Mouse (Mus musculus): ENCODE measurements around the gene 4933409G03Rik. TPM values are rescaled to one million over a fixed set of nuclear protein-coding genes. Genes with fewer than 3 reads are reported as not detected.
"Not testable (repeated sequence)": the region's sequence is repeated elsewhere in the genome, so short reads cannot be mapped to it uniquely, and the experiment has no call there.

Gene 4933409G03Rik
- total and polyA plus RNA-seq, 3 experiments: not detected

DNA sequence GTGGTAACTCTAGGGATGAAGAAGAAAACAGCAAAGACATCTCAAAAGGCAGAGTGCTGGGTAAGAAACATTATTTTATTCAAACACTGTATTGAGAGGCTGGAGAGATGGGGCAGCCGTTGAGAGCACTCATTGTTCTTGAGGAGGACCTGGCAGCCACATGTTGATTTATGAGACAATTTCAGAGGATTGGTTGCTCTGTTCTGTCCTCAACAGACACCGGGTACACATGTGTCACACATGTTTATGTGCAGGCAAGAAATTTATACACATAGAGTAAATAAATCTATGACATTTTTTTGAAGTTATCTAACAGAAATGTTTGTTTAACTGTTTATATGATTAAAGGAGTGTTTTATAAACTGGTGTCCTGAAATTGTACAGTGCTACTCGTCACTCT is 10.6 kb downstream of the 4933409G03Rik start:
- no peaks in the 10 kb centered on the region for H3K9me3 ChIP-seq (replicated peaks)
- H3K27me3 ChIP-seq (ENCODE audit: insufficient read depth, low read length): no peaks in the 10 kb centered on the region
- H3K4me1 ChIP-seq (ENCODE audit: insufficient read depth, low read depth, low read length): no peaks in the 10 kb centered on the region
- H3K4me3 ChIP-seq (ENCODE audit: low read depth, low read length): no peak overlapping the region
- ATAC-seq (ENCODE audit: extremely low read depth, insufficient number of reproducible peaks, low FRiP score, poor library complexity, severe bottlenecking) (no peak), DNase-seq (ENCODE audit: low spot score) (no peak)
- no peak for TF ChIP-seq GATA2 (IDR thresholded peaks at IDR 0.05; ENCODE audit: borderline replicate concordance, low read depth, low read length)
- TF ChIP-seq GATA1 (IDR thresholded peaks at IDR 0.05; ENCODE audit: borderline replicate concordance, low read length): no peak
- no peak for TF ChIP-seq POLR2AphosphoS5 (IDR thresholded peaks at IDR 0.05; ENCODE audit: insufficient replicate concordance, low read depth, low read length)
- TF ChIP-seq CTCF (IDR thresholded peaks at IDR 0.05; ENCODE audit: low read depth, low read length): no peak
- no peak for TF ChIP-seq TAL1 (conservative IDR thresholded peaks at IDR 0.05; ENCODE audit: low read depth, low read length)
- H3K36me3 ChIP-seq (replicated peaks): no peaks in the 10 kb centered on the region

- not testable (repeated sequence) for H3K4me1 ChIP-seq (ENCODE audit: insufficient read depth, low read depth, low read length); ATAC-seq (ENCODE audit: extremely low read depth, insufficient number of reproducible peaks, low FRiP score, poor library complexity, severe bottlenecking); H3K27me3 ChIP-seq (ENCODE audit: insufficient read depth, low read length); DNase-seq (ENCODE audit: low spot score); H3K4me3 ChIP-seq (ENCODE audit: low read depth, low read length); H3K36me3 ChIP-seq (replicated peaks); H3K9me3 ChIP-seq (replicated peaks)
These were observed 74.0 kb downstream of the 4933409G03Rik start, which contains the start of gene 4932414N04Rik for GRCm38 (mm10) chr2:68656186-68656585. Gene 4932414N04Rik (plus strand): TSS chr2:68656486.

Other genes starting within 250 kb of the 4933409G03Rik start
- gene Stk39, start 110.1 kb upstream of the 4933409G03Rik start, total RNA-seq (2014; fragmentation: Nextera tagmentation): not detected in 2 replicates
- 0.11 TPM in 1 of 2 replicates, not detected in the other for gene Stk39, start 110.1 kb upstream of the 4933409G03Rik start, total RNA-seq (2017)
- gene Stk39, start 110.1 kb upstream of the 4933409G03Rik start, polyA plus RNA-seq (2012): not detected in 2 replicates
- not detected in 2 replicates for gene 4932414N04Rik, start 74.1 kb downstream of the 4933409G03Rik start, total RNA-seq (2014; fragmentation: Nextera tagmentation)
- gene 4932414N04Rik, start 74.1 kb downstream of the 4933409G03Rik start, total RNA-seq (2017): not detected in 2 replicates
- gene 4932414N04Rik, start 74.1 kb downstream of the 4933409G03Rik start, polyA plus RNA-seq (2012): not detected in 2 replicates